9 mouse cellular contexts compared by ENCODE assay signal in genomic region chr14:61045446-61046090, GRCm38 (mm10). TPM values are rescaled to one million over a fixed set of nuclear protein-coding genes. Genes with fewer than 3 reads are reported as not detected.
A peak's percentile ranks its signal among the peaks of the same experiment; 100 is the strongest.
DNase-seq lines count a peak whose midpoint lies in the region; ATAC-seq lines count a peak whose summit lies in the region.
"Had no signal": no experiment of that assay in that cellular context is flagged by ENCODE, and none has a peak within 500 bp of the region (broad histone marks: within the 10 kb centered on the region; RNA-seq: fewer than 3 reads in every experiment).

No protein-coding gene starts in this region.

- no peaks in the 10 kb centered on the region for H3K36me3 ChIP-seq in erythroblast, embryonic 14.5 days (ENCODE audit: control insufficient read depth)
- no peaks in the 10 kb centered on the region for H3K36me3 ChIP-seq in embryonic facial prominence, embryonic 12.5 days
- no peaks in the 10 kb centered on the region for H3K36me3 ChIP-seq in lung, embryonic 16.5 days (ENCODE audit: control insufficient read depth, insufficient read depth, low read length)

- DNase-seq in heart, postnatal 4 days: peak; percentile 29
- DNase-seq in frontal cortex, postnatal 25 days (ENCODE audit: low spot score in 2 of 2): no peak
- DNase-seq in left cerebral cortex, postnatal 36 days (ENCODE audit: low spot score in 2 of 2): no peak
- DNase-seq in testis, postnatal 10 days (ENCODE audit: low spot score): no peak

- peak overlapping the region; percentile 64 for H3K27ac ChIP-seq in embryonic facial prominence, embryonic 12.5 days
- H3K27ac ChIP-seq in lung, embryonic 16.5 days (ENCODE audit: low read length): peak overlapping the region; percentile 92

- WGBS in embryonic facial prominence, embryonic 12.5 days: under 1% methylated on average over 19 of the region's 19 CpGs
- WGBS in lung, embryonic 16.5 days: under 1% methylated on average over 19 of the region's 19 CpGs

- no peaks in the 10 kb centered on the region for H3K9me3 ChIP-seq in erythroblast, embryonic 14.5 days (ENCODE audit: control insufficient read depth, low read length)
- H3K9me3 ChIP-seq in embryonic facial prominence, embryonic 12.5 days: no peaks in the 10 kb centered on the region
- H3K9me3 ChIP-seq in lung, embryonic 16.5 days (ENCODE audit: control insufficient read depth, low read length): no peaks in the 10 kb centered on the region

- no peak for ATAC-seq in erythroblast, adult 5-6 weeks (replicated peaks; ENCODE audit: low FRiP score, poor library complexity, severe bottlenecking)
- no peak; the same call in 1 of the 2 replicates for ATAC-seq in embryonic facial prominence, embryonic 12.5 days (ENCODE audit: insufficient number of reproducible peaks, insufficient read depth, low FRiP score, low TSS enrichment)
- no peak for ATAC-seq in lung, embryonic 16.5 days (ENCODE audit: low read depth)

- H3K9ac ChIP-seq in embryonic facial prominence, embryonic 12.5 days: peak overlapping the region; percentile 32
- H3K9ac ChIP-seq in lung, embryonic 16.5 days (ENCODE audit: low read length): peak overlapping the region; percentile 80

- peak overlapping the region; percentile 32 for H3K4me3 ChIP-seq in erythroblast, embryonic 14.5 days (replicated peaks)
- peak overlapping the region; percentile 46 for H3K4me3 ChIP-seq in embryonic facial prominence, embryonic 12.5 days
- H3K4me3 ChIP-seq in lung, embryonic 16.5 days (ENCODE audit: low read length): peak overlapping the region; percentile 66

- H3K4me1 ChIP-seq in erythroblast, embryonic 14.5 days (ENCODE audit: control insufficient read depth): no peaks in the 10 kb centered on the region
- H3K4me1 ChIP-seq in embryonic facial prominence, embryonic 12.5 days: peaks cover 29% of the 10 kb centered on the region
- H3K4me1 ChIP-seq in lung, embryonic 16.5 days (replicated peaks; ENCODE audit: control insufficient read depth, insufficient read depth, low read length): peaks cover 23% of the 10 kb centered on the region

- H3K27me3 ChIP-seq in erythroblast, embryonic 14.5 days (ENCODE audit: control insufficient read depth): peaks cover 30% of the 10 kb centered on the region
- 0 out of 2 replicates have a peak, but pooled peaks cover 3% of the 10 kb centered on the region for H3K27me3 ChIP-seq in embryonic facial prominence, embryonic 12.5 days
- no peaks in the 10 kb centered on the region for H3K27me3 ChIP-seq in lung, embryonic 16.5 days (ENCODE audit: control insufficient read depth, insufficient read depth, low read depth, low read length)

- peak overlapping the region; percentile 86 for H3K4me2 ChIP-seq in embryonic facial prominence, embryonic 12.5 days (replicated peaks)
- peak overlapping the region; percentile 85 for H3K4me2 ChIP-seq in lung, embryonic 16.5 days (ENCODE audit: low read depth, low read length)

- intact Hi-C loops in left cerebral cortex, postnatal 36 days (cut with DNase I): loop anchor here (5.0 kb wide), 1 partner anchor 53 kb away; no protein-coding TSS in a partner anchor

RNA-seq across cellular contexts. Expression of gene Tnfrsf19, which starts 0.7 kb away (rescaled TPM):
- polyA plus RNA-seq in erythroblast, embryonic 14.5 days (2012): not detected in 2 replicates
- 0.19 TPM in 1 of 2 replicates, not detected in the other for total RNA-seq in erythroblast, adult 5-6 weeks (2015; ENCODE audit: low replicate concordance)
- total RNA-seq in erythroblast, adult 5-6 weeks (2017; ENCODE audit: low replicate concordance): 0.14 and 0.17 TPM in 2 replicates
- polyA plus RNA-seq in embryonic facial prominence, embryonic 12.5 days (2016; fragmentation: Nextera tagmentation; extraction: Ambion mirVana): 49.0 and 62.6 TPM in 2 replicates
- 1 to 10 TPM; 6.6 to 7.0 TPM for total RNA-seq in heart, postnatal 4 days (2021)
- 78.2 and 85.0 TPM in 2 replicates for polyA plus RNA-seq in lung, embryonic 16.5 days (2015; fragmentation: Nextera tagmentation; extraction: Ambion mirVana)
- total RNA-seq in left cerebral cortex, postnatal 36 days (2021): 10 to 100 TPM; 50.2 to 59.7 TPM
- polyA plus RNA-seq: C2C12 had no signal

Comparison
In these comparisons a context has a peak if more than half of its experiments do, and no peak if none do; other contexts are left out.
1. RNA of gene Tnfrsf19, which starts 0.7 kb away (total RNA-seq): 50.2 to 59.7 TPM in left cerebral cortex, postnatal 36 days; 6.6 to 7.0 TPM in heart, postnatal 4 days and 0.14 to 0.19 TPM in erythroblast, adult 5-6 weeks; every median in the first group is over 4 times any median in the second.
2. Peak in every context shown above with its lines, with median percentiles within 50 percentile points of each other: H3K4me3 ChIP-seq.